Mouse (Mus musculus) small intestine, adult 2 months (tissue): ENCODE results near the gene Srgap3.
"Not testable (repeated sequence)": the region's sequence is repeated elsewhere in the genome, so short reads cannot be mapped to it uniquely, and the experiment has no call there.

Source experiments
- CTCF ChIP-seq: fragments of 200-500 bp; IDR thresholded peaks from 2 replicates; pipeline ENCODE4 v1.5.1; 2012; ENCODE audit warnings: low read depth, mild to moderate bottlenecking, control low read depth, inconsistent platforms, low read length, moderate library complexity, mixed read lengths; ENCODE audit not compliant: insufficient replicate concordance, insufficient read length; ENCODE audit errors: extremely low read depth
- POLR2A ChIP-seq: fragments of 200-500 bp; IDR thresholded peaks from 2 replicates; pipeline ENCODE4 v1.6.1; 2012; ENCODE audit warnings: low read depth, mild to moderate bottlenecking, control low read depth, inconsistent platforms, low read length, moderate library complexity

DNA sequence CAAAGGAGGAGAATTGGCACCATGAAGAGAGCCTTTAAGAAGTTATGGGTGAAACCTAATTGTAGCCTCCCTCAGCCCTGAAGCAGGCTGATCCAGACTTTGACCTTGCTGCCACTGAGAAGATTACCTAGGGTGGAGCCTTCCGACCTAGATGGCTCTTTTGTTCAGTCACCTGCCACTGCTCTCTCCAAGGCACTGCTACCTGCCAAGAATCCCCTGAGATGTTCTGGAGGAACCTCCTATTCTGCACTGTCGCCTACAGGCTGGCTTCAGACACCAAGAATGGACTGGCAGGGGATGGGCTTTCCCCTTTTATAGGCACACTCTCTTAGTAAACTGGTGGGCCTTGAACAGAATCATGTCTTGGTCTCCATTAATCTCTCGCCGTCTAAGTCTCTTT, 244.8 kb downstream of the Srgap3 start:
- not testable (repeated sequence) for TF ChIP-seq CTCF, POLR2A
